Mouse (Mus musculus) kidney, postnatal 14 days (tissue): ENCODE measurements around the gene Olfr1474.
"Not testable (repeated sequence)": the region's sequence is repeated elsewhere in the genome, so short reads cannot be mapped to it uniquely, and the experiment has no call there.

Experiments
- DNase-seq: peaks from one replicate; pipeline ENCODE4 v3.0.0; 2022; ENCODE audit warnings: mixed read lengths

Gene Olfr1474

GRCm38 (mm10) chr19:13469265-13469664, at the start of gene Olfr1474:
Gene Olfr1474, plus strand, starts transcription at chr19:13469565.
- DNase-seq, result not testable (repeated sequence)

GRCm38 (mm10) chr19:13443109-13443508, 26.3 kb upstream of the Olfr1474 start, which contains the start of gene Olfr1471:
Gene Olfr1471, plus strand, starts transcription at chr19:13443409.
- DNase-seq, result not testable (repeated sequence)

DNA sequence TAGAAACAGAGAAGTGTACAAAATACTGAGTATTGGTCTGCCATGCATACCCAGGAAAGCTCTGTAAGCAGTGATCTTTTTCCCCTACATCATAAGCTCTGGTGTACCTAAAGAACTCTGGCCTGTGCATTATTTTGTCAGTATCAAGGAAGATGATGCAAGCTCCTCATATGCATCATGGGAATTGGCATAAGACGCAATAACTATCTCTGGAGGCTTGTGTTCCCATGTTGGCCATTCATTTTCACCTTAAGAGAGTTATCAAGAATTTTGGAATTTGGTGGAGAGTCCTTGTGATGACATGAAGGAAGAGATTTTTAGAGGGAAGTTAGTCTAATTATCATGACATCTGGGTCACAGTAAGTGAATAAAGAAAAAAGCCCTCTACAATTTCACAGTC, 13.4 kb upstream of the Olfr1474 start, which contains the start of gene Olfr1472:
Gene Olfr1472 (minus strand): TSS at position 101 of the 400 bp plus-strand sequence.
- DNase-seq, result no peak

DNA sequence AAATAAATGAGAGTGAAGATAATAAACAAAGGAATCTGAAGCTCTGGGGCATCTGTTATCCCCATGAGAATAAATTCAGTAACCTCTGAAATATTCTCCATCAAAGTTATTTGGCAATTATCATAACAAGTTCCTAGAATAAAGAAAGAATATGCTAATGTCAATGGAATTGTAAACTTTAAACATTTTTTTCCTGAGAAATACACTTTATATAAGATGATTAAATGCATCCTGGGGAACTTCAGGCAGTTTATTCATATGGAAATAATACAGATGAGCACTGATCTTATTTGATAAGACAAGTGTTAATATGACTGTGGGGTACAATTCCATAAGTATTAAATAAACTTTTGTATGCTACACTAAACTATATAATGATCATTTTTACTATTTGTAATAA, 10.7 kb downstream of the Olfr1474 start, which contains the start of gene Olfr1475:
Gene Olfr1475 (minus strand): TSS at position 101 of the 400 bp plus-strand sequence.
- no peak for DNase-seq

DNA sequence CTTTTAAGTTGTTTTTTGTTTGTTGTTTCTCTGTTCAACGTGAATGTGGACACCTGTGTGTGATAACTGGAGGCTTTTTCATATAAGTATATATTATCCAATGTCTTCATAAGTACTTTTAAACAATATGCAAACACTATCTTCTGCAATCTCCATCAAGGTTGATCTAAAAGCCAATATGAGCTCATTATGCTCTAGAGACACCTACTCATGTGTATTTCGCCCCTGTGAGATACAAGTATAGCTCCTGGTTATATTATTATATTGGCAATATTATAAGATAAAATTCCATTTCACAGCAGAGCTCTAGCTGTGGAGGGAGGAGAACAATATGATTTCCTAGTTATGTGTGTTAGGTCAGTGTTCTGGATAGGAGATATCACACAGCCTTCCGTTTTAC, 30.9 kb downstream of the Olfr1474 start, which contains the start of gene Olfr1477:
Gene Olfr1477 (plus strand): TSS at position 301 of the 400 bp plus-strand sequence.
- DNase-seq, result no peak
